Mouse (Mus musculus): ENCODE measurements at regions not wholly inside any gene's neighbourhood (a gene's known extent, or its start where the extent isn't known, plus 50 kb on each side); places are given as distances from the start of the nearest gene placed in this dataset.

- H3K36me3 ChIP-seq (replicated peaks): no peaks in the 10 kb centered on the region
- no peak for DNase-seq (ENCODE audit: low spot score)
- H3K27me3 ChIP-seq (replicated peaks; ENCODE audit: low read depth, poor library complexity, severe bottlenecking): no peaks in the 10 kb centered on the region
- no peaks in the 10 kb centered on the region for H3K4me1 ChIP-seq
- no peak overlapping the region for H3K27ac ChIP-seq (replicated peaks)
- no peaks in the 10 kb centered on the region for H3K9me3 ChIP-seq
- 84% methylated on average over 1 of the region's 1 CpGs for WGBS
- H3K4me3 ChIP-seq: no peak overlapping the region
Observed at GRCm38 (mm10) chr8:101462515-101462914, 1322.9 kb downstream of the Cdh11 start.

DNA sequence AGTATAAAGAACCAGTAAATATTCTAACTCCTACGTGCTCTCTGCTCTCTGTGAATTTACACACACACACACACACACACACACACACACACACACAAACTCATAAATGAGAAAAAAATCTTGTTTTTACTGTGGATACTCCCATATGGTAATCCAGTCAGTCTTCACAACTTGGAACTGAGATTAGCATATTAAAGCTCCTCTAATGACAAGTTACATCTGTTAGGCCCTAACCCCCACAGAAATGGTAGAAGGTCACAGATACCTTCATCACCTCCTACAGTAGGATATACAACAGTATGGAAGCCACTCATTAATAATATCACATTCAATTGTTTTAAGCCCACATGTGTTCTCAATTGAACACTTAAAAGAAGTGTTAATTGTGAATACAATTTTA lies 1340.7 kb downstream of the Cdh11 start:
- H3K27me3 ChIP-seq (replicated peaks; ENCODE audit: low read depth, poor library complexity, severe bottlenecking): no peaks in the 10 kb centered on the region
- H3K4me3 ChIP-seq: no peak overlapping the region
- DNase-seq (ENCODE audit: low spot score): no peak
- H3K4me1 ChIP-seq: no peaks in the 10 kb centered on the region
- H3K27ac ChIP-seq (replicated peaks): no peak overlapping the region
- H3K9me3 ChIP-seq: no peaks in the 10 kb centered on the region
- WGBS: 85% methylated on average over 1 of the region's 1 CpGs
- no peaks in the 10 kb centered on the region for H3K36me3 ChIP-seq (replicated peaks)

GRCm38 (mm10) chr8:101442563-101442962 lies 1342.9 kb downstream of the Cdh11 start:
- Histone ChIP-seq H3K27me3 (replicated peaks; ENCODE audit: low read depth, poor library complexity, severe bottlenecking) (no peaks in the 10 kb centered on the region), H3K36me3 (replicated peaks) (no peaks in the 10 kb centered on the region), H3K27ac (replicated peaks) (no peak overlapping the region), H3K9me3 (no peaks in the 10 kb centered on the region), H3K4me3 (no peak overlapping the region), H3K4me1 (no peaks in the 10 kb centered on the region)
- 92% methylated on average over 2 of the region's 2 CpGs for WGBS
- no peak for DNase-seq (ENCODE audit: low spot score)

DNA sequence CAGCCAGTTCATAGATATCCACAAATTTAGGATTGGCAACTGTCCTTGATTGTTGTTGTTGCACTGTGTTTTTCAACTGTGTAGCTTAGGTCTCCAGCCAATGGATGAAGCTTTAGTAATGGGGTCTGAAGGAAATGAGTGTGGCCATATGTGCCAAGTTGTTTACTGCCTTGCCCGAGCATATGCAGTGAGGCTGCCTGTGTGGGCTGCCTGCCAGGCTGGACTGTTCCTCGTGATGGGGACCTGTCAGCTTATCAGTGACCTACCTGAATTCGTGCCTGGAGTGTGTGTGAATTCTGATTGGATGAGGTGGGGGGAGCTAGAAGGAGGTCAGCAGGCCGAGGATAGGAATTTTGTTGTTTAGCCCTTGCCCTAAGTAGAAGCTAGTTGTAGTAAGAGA lies 1349.8 kb downstream of the Cdh11 start:
- Histone ChIP-seq H3K4me3 (no peak overlapping the region), H3K4me1 (no peaks in the 10 kb centered on the region), H3K27me3 (replicated peaks; ENCODE audit: low read depth, poor library complexity, severe bottlenecking) (no peaks in the 10 kb centered on the region), H3K36me3 (replicated peaks) (no peaks in the 10 kb centered on the region), H3K27ac (replicated peaks) (no peak overlapping the region), H3K9me3 (no peaks in the 10 kb centered on the region)
- 61% methylated on average over 4 of the region's 4 CpGs for WGBS
- DNase-seq (ENCODE audit: low spot score): no peak
